Mouse (Mus musculus): ENCODE measurements at regions not wholly inside any gene's neighbourhood (a gene's known extent, or its start where the extent isn't known, plus 50 kb on each side); places are given as distances from the start of the nearest gene placed in this dataset.

GRCm38 (mm10) chr15:27014659-27014974 is 119.2 kb upstream of the Fbxl7 start:
- ATAC-seq (ENCODE audit: insufficient read depth) (no peak), DNase-seq (no peak)
- H3K4me3 ChIP-seq (ENCODE audit: low read depth, low read length) = no peak overlapping the region
- H3K9me3 ChIP-seq (ENCODE audit: low read depth, low read length) = no peaks in the 10 kb centered on the region
- no peak overlapping the region for H3K4me2 ChIP-seq
- H3K27ac ChIP-seq (ENCODE audit: low read depth) = no peak overlapping the region
- no peaks in the 10 kb centered on the region for H3K36me3 ChIP-seq (ENCODE audit: insufficient read depth)
- no peak overlapping the region for H3K9ac ChIP-seq
- WGBS = 41% methylated on average over 1 of the region's 1 CpGs
- no peaks in the 10 kb centered on the region for H3K4me1 ChIP-seq (ENCODE audit: insufficient read depth)
- H3K27me3 ChIP-seq (ENCODE audit: insufficient read depth, low read length) = no peaks in the 10 kb centered on the region
- no peak for TF ChIP-seq CTCF (IDR thresholded peaks at IDR 0.05; ENCODE audit: low read depth)

- DNase-seq (no peak), ATAC-seq (ENCODE audit: insufficient read depth) (no peak)
- no peak overlapping the region for H3K9ac ChIP-seq
- no peaks in the 10 kb centered on the region for H3K27me3 ChIP-seq (ENCODE audit: insufficient read depth, low read length)
- no peak overlapping the region for H3K27ac ChIP-seq (ENCODE audit: low read depth)
- H3K4me1 ChIP-seq (ENCODE audit: insufficient read depth) = no peaks in the 10 kb centered on the region
- H3K9me3 ChIP-seq (ENCODE audit: low read depth, low read length) = no peaks in the 10 kb centered on the region
- H3K4me2 ChIP-seq = no peak overlapping the region
- WGBS = 67% methylated on average over 5 of the region's 5 CpGs
- H3K4me3 ChIP-seq (ENCODE audit: low read depth, low read length) = no peak overlapping the region
- no peak for TF ChIP-seq CTCF (IDR thresholded peaks at IDR 0.05; ENCODE audit: low read depth)
- H3K36me3 ChIP-seq (ENCODE audit: insufficient read depth) = no peaks in the 10 kb centered on the region
Measured at GRCm38 (mm10) chr15:27020471-27020870, 125.1 kb upstream of the Fbxl7 start.

- no peaks in the 10 kb centered on the region for H3K27me3 ChIP-seq (ENCODE audit: insufficient read depth, low read length)
- no peaks in the 10 kb centered on the region for H3K4me1 ChIP-seq (ENCODE audit: insufficient read depth)
- no peak overlapping the region for H3K27ac ChIP-seq (ENCODE audit: low read depth)
- DNase-seq = no peak
- ATAC-seq (ENCODE audit: insufficient read depth) = no peak
- 63% methylated on average over 2 of the region's 2 CpGs for WGBS
- no peak overlapping the region for H3K9ac ChIP-seq
- no peak overlapping the region for H3K4me3 ChIP-seq (ENCODE audit: low read depth, low read length)
- H3K9me3 ChIP-seq (ENCODE audit: low read depth, low read length) = no peaks in the 10 kb centered on the region
- H3K36me3 ChIP-seq (ENCODE audit: insufficient read depth) = no peaks in the 10 kb centered on the region
- H3K4me2 ChIP-seq = no peak overlapping the region
- TF ChIP-seq CTCF (IDR thresholded peaks at IDR 0.05; ENCODE audit: low read depth) = no peak
Measured at GRCm38 (mm10) chr15:27033261-27033660, 137.9 kb upstream of the Fbxl7 start.

GRCm38 (mm10) chr15:27043788-27044187 is 148.4 kb upstream of the Fbxl7 start:
- Histone ChIP-seq H3K9ac (no peak overlapping the region), H3K4me1 (ENCODE audit: insufficient read depth) (no peaks in the 10 kb centered on the region), H3K27me3 (ENCODE audit: insufficient read depth, low read length) (no peaks in the 10 kb centered on the region), H3K4me3 (ENCODE audit: low read depth, low read length) (no peak overlapping the region), H3K27ac (ENCODE audit: low read depth) (no peak overlapping the region), H3K4me2 (no peak overlapping the region), H3K9me3 (ENCODE audit: low read depth, low read length) (no peaks in the 10 kb centered on the region), H3K36me3 (ENCODE audit: insufficient read depth) (no peaks in the 10 kb centered on the region)
- ATAC-seq (ENCODE audit: insufficient read depth) (no peak), DNase-seq (no peak)
- no peak for TF ChIP-seq CTCF (IDR thresholded peaks at IDR 0.05; ENCODE audit: low read depth)
- 70% methylated on average over 4 of the region's 4 CpGs for WGBS

GRCm38 (mm10) chr15:27050673-27051072 is 155.3 kb upstream of the Fbxl7 start:
- H3K4me1 ChIP-seq (ENCODE audit: insufficient read depth) = no peaks in the 10 kb centered on the region
- ATAC-seq (ENCODE audit: insufficient read depth) (peak; percentile 31; the same call in 1 of the 2 replicates), DNase-seq (peak; percentile 25)
- no peaks in the 10 kb centered on the region for H3K9me3 ChIP-seq (ENCODE audit: low read depth, low read length)
- WGBS = 31% methylated on average over 2 of the region's 2 CpGs
- H3K4me3 ChIP-seq (ENCODE audit: low read depth, low read length) = no peak overlapping the region
- no peak for TF ChIP-seq CTCF (IDR thresholded peaks at IDR 0.05; ENCODE audit: low read depth)
- no peak overlapping the region for H3K27ac ChIP-seq (ENCODE audit: low read depth)
- no peak overlapping the region for H3K4me2 ChIP-seq
- H3K36me3 ChIP-seq (ENCODE audit: insufficient read depth) = no peaks in the 10 kb centered on the region
- no peaks in the 10 kb centered on the region for H3K27me3 ChIP-seq (ENCODE audit: insufficient read depth, low read length)
- H3K9ac ChIP-seq = no peak overlapping the region

- Histone ChIP-seq H3K36me3 (ENCODE audit: insufficient read depth) (no peaks in the 10 kb centered on the region), H3K9ac (no peak overlapping the region), H3K4me1 (ENCODE audit: insufficient read depth) (peaks cover 2% of the 10 kb centered on the region; the same call in 1 of the 2 replicates), H3K4me3 (ENCODE audit: low read depth, low read length) (no peak overlapping the region), H3K4me2 (no peak overlapping the region), H3K9me3 (ENCODE audit: low read depth, low read length) (no peaks in the 10 kb centered on the region), H3K27ac (ENCODE audit: low read depth) (no peak overlapping the region), H3K27me3 (ENCODE audit: insufficient read depth, low read length) (no peaks in the 10 kb centered on the region)
- TF ChIP-seq CTCF (IDR thresholded peaks at IDR 0.05; ENCODE audit: low read depth) = no peak
- DNase-seq (no peak), ATAC-seq (ENCODE audit: insufficient read depth) (no peak)
Measured at GRCm38 (mm10) chr15:27063456-27063855, 168.1 kb upstream of the Fbxl7 start.

DNA sequence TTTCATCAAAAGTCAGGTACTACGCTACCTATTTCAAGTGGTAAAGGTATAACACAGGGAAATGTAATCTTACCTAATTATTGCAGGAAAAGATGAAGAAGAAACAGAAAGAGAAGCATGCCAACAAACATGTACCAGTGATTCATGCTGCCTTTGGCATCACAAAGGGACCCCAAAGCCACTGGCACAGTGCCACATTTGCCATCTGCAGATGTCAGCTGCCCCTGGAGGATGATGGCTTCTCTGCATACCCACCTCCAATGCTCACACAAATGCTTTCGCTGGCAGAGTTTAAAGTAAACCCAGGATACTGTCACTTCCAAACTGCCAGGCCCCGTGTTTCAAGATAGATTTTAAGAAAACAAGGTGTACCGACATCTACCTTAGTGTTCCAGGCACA is 168.6 kb upstream of the Fbxl7 start:
- ATAC-seq (ENCODE audit: insufficient read depth) (no peak), DNase-seq (no peak)
- no peak for TF ChIP-seq CTCF (IDR thresholded peaks at IDR 0.05; ENCODE audit: low read depth)
- H3K9ac ChIP-seq = no peak overlapping the region
- no peak overlapping the region for H3K4me2 ChIP-seq
- H3K9me3 ChIP-seq (ENCODE audit: low read depth, low read length) = no peaks in the 10 kb centered on the region
- 72% methylated on average over 4 of the region's 4 CpGs for WGBS
- no peak overlapping the region for H3K27ac ChIP-seq (ENCODE audit: low read depth)
- H3K36me3 ChIP-seq (ENCODE audit: insufficient read depth) = no peaks in the 10 kb centered on the region
- H3K27me3 ChIP-seq (ENCODE audit: insufficient read depth, low read length) = no peaks in the 10 kb centered on the region
- peaks cover 2% of the 10 kb centered on the region; the same call in 1 of the 2 replicates for H3K4me1 ChIP-seq (ENCODE audit: insufficient read depth)
- no peak overlapping the region for H3K4me3 ChIP-seq (ENCODE audit: low read depth, low read length)

- H3K9ac ChIP-seq = no peak overlapping the region
- no peak overlapping the region for H3K27ac ChIP-seq (ENCODE audit: low read depth)
- no peaks in the 10 kb centered on the region for H3K9me3 ChIP-seq (ENCODE audit: low read depth, low read length)
- peaks cover 2% of the 10 kb centered on the region for H3K4me1 ChIP-seq (ENCODE audit: insufficient read depth)
- ATAC-seq (ENCODE audit: insufficient read depth) = no peak
- TF ChIP-seq CTCF (IDR thresholded peaks at IDR 0.05; ENCODE audit: low read depth) = no peak
- H3K4me2 ChIP-seq = no peak overlapping the region
- H3K4me3 ChIP-seq (ENCODE audit: low read depth, low read length) = no peak overlapping the region
- 25% methylated on average over 1 of the region's 1 CpGs for WGBS
- DNase-seq = peak; percentile 87
- no peaks in the 10 kb centered on the region for H3K27me3 ChIP-seq (ENCODE audit: insufficient read depth, low read length)
- no peaks in the 10 kb centered on the region for H3K36me3 ChIP-seq (ENCODE audit: insufficient read depth)
Measured at GRCm38 (mm10) chr15:27067691-27068090, 172.3 kb upstream of the Fbxl7 start.

Data from lung, embryonic 14.5 days (tissue).